Mouse (Mus musculus) layer of hippocampus, adult 9-10 months (tissue): ENCODE data around the gene Fn1.

Source experiments
- DNase-seq: peaks from one replicate; pipeline ENCODE4 v3.0.0; 2022; ENCODE audit warnings: low spot score

The Fn1 gene

DNA sequence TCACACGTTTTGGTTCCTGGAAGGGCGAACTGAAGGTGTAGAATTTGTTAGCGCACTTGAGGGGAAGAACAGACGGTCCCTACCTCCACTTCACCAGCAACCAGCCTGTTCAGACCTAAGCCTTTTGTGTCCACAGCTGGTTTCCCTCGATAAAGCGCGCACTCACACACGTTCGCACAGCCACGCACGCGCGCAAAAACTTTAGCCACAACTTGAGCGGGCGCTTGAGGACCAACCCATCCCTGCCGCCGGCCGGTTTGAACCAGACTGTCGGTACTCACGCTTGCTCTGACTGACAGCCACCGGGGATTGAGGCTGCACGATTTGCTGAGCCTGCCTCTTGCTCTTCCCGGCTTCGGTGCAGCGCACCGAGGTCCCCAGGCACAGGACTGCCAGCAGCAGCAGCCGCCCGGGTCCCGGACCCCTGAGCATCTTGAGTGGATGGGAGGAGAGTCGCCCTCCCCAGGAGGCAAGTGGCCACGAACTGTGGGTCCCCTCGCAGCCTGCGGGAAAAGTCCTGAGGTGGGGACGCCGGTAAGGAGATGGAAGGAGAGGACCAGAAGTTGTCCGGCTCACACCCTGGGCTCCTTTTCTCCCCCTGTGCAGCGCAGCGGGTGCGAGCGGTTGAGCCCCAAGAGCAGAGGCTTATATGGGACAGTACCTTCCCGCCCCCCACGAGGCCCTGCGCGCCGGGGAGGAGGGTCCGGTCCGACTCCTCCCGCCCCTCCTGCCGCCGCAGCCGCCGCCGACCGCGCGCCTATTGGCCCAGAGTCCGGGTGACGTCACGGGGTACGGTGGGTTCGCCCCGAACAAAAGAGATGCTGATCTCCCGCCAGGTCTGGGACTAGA lies at the start of gene Fn1:
Gene Fn1, minus strand, starts transcription at position 650 of the 849 bp plus-strand sequence.
- DNase-seq: no peak

DNA sequence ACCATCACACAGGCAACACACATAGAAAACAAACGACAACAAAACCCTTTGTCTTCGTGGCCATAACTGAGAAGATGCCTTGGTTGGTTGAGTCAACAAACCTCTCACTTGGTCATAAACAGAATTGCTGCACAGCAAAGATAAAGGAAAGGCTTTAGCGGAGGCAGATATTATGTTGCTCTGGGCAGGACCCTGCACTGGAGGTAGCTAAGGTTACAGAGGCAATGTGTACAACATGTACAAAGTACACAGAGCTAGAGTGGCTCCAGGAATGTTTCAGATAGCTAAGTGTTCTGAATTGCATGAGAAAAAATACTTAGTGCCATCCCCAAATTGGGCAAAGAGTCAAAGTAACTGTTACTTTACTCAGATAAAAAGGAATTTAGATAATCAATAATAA lies 43.1 kb upstream of the Fn1 start:
- no peak for DNase-seq

- DNase-seq: no peak
Observed at GRCm38 (mm10) chr1:71691472-71692277, 38.7 kb upstream of the Fn1 start.

- DNase-seq: no peak
Observed at GRCm38 (mm10) chr1:71688926-71689303, 35.9 kb upstream of the Fn1 start.

DNA sequence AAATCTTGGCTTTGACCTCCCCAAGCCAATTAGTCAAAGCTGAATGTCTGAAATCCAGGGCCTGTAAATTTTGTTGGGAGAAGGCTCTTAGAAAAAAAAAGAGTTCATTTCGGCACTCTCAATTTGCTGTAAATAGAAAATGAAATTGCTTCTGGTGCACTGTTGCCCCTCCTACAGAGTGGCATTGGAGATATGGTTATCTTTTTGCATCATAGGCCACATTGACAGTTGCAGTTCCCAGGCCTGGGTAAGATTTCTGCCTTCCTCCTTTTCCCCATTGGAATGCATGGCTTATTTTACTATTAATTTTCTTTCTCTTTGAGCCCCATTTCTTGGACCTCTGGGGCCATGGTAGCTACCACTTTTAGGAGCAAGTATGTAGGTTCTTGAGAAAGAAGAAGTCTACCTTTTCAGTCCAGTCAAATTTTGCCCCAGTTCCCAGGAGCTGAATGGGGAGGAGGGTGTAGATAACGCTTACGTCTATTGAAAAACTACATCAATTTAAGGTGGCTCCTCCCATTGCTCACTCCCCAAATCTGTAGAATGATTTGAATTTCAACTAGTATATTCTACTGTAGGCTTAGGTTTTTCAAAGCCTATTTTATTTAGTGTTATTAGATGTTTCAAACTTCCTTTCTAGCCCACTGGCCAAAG lies 35.4 kb upstream of the Fn1 start:
- DNase-seq: no peak

DNA sequence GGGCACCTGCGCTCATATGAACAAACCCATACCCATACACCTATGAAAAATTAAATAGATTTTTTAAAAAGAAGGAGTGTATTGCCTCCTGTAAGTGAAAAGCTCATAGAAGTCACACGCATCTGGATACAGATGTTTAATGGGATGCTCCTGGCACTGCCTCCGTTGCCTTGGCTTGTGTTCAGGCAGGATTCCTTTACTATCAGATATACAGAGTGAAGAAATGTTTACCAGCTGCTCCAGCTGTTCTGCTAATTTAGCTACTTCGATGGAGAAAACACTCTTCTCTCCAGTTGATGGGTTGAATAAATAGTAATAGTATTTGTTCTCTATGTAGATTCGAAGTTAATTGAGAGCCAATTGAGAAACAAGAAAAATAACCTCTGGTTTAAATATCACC lies 33.8 kb upstream of the Fn1 start:
- DNase-seq: no peak

- no peak for DNase-seq
Observed at GRCm38 (mm10) chr1:71683736-71684135, 30.7 kb upstream of the Fn1 start.

GRCm38 (mm10) chr1:71682194-71682715 lies 29.3 kb upstream of the Fn1 start:
- DNase-seq: no peak

GRCm38 (mm10) chr1:71681306-71681705 lies 28.3 kb upstream of the Fn1 start:
- no peak for DNase-seq

DNA sequence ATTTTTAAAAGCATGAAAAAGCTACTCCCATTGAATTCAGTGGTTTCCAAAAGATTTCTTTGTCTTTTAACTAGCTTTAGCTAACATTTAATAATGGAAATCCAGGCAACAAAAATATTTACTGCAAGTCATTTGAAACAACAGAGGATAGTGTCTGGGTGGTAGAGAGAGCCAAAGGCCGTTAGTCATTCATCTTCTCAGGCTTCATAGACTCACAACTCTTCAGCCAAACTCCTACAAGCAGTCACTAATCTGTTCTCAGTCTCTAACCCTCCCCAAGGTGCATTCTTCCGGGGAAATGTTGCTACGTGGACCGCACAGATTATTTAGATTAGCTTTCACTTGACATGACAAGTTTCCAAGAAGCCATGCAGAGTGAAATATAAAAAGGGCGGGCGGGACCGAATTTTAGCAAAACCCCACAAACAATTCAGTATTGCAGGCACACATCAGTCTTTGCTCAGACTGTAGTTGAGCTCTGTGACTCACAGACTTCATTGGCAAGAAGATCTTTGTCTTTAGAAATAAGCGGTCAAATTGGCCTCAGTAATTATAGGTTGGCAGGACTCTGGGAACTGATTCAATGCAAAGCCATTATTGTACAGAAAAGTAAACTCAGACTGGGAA lies 27.2 kb upstream of the Fn1 start:
- DNase-seq: no peak

DNA sequence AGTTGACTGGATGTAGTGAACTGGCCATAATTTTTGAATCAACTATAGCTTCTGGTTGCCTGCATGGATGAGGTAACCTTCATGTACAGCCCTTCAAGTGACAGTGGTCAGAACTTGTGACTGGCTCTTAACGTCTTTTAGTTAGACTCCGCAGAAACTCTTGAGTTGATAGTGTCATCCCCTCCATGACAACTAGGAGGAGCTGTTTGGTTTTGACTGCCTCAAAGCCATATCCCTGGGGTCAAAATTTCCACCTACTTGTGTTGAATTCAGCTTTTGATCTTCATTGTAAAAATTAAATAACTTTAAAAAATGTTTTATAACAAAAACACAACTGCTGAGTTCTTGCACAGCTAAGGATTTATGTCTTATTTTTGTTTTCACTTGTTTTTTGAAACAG lies 22.4 kb upstream of the Fn1 start:
- DNase-seq: no peak

GRCm38 (mm10) chr1:71674274-71674673 lies 21.3 kb upstream of the Fn1 start:
- no peak for DNase-seq

DNA sequence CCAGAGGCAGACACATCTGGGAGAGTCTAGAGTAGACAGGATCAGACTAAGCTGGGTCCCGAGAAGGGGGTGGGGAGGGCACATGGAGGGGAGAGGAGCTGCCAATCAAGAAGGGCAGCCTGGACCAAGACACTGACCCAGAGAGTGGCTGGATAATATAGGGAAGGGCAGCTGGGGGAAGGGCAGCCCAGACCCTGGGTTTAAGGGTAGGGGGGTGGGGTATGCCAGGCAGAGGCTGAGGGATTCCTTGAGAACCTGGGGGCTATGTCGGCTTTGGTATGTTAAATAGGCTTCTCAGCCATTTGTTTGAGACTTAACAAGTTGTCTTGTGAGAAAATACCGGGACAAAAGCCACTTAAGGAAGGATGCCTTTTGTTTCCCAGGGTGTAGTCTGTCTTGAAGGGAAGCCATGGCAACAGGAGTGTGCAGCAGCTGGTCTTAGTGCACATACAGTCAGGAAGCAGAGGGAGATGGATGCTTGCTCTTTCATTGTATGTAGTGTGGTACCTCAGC lies 20.5 kb upstream of the Fn1 start:
- DNase-seq: no peak

DNA sequence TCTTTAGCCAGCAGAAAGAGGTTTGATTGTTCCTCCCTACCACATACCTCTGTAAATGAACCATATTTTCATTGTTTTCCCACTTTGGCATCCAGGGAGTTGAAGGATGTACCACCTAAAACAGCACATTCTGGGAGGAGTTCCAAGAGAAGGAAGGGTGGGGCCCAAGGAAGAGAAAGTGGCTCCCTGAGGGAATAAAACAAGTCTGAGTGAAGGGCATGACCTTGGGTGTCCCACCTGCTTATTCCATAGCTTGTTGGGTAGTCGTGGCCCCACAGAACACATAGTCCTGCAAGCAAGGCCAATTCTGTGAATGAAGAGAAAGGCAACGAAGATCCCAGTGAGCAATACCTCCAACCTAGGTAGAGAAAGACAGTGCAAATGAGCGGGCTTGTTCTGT lies 19.3 kb upstream of the Fn1 start:
- DNase-seq: no peak

DNA sequence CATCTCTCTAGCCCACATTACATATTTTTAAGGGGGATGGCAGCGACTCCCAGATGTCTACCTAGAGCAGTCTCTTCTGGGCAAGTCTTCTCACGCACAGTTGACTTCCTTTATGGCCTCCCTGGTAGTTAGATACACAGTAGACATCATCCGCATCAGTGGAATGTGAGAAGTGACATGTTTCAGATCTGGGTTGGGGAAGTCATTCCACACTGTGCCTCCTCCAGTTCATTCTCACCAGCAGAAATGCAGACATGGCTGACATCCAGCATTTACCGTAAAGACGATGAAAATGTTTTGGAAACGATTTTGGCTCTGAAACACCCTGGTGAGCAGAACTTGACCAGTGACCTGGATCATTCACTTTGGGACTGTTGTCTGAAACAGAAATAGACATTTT lies 10.2 kb upstream of the Fn1 start:
- DNase-seq: no peak

DNA sequence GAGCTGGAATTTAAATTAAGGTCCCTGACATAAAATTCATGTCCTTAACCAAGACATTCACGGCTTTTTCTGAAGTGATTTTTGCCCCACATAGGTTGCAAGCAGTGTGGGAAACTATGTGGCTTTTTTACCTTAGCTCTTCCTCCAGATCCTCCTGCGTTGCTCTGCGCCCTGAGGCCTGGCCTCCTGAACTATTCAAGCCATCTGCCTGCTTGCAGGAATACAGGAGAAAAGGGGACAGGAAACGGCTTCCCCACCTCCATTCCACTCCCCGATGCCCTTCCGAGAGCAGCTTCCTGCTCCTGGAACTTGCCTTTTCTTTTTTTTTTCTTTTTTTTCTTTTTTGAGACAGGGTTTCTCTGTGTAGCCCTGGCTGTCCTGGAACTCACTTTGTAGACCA lies 5.6 kb upstream of the Fn1 start:
- DNase-seq: no peak

GRCm38 (mm10) chr1:71656309-71656708 lies 3.3 kb upstream of the Fn1 start:
- no peak for DNase-seq

GRCm38 (mm10) chr1:71654221-71654620 lies 1.2 kb upstream of the Fn1 start:
- DNase-seq: no peak

GRCm38 (mm10) chr1:71653400-71654159 lies 580 bp upstream of the Fn1 start:
- DNase-seq: no peak

GRCm38 (mm10) chr1:71651828-71652227 lies 1.2 kb downstream of the Fn1 start:
- no peak for DNase-seq

DNA sequence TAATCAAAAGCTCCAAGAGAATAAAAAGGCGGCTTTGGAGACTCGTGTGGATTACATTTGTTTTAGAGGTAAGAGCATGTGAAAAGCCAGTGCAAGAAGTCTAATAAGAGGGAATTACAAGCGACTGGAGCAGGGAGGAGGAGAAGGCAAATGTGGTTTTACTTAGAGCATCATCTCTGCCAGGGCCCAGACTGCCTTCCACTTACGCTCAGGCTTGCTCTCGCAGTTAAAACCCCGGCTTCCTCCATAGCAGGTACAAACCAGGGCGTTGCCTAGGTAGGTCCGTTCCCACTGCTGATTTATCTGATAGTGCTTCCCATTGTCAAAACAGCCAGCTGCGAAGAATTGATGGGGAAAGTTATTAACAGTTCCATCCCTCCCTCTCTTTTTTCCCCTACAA lies 1.7 kb downstream of the Fn1 start:
- DNase-seq: no peak
